Mouse (Mus musculus): ENCODE data around the gene Mc3r. TPM values are rescaled to one million over a fixed set of nuclear protein-coding genes. Genes with fewer than 3 reads are reported as not detected.

The Mc3r gene
- total and polyA plus RNA-seq, 3 experiments: not detected

DNA sequence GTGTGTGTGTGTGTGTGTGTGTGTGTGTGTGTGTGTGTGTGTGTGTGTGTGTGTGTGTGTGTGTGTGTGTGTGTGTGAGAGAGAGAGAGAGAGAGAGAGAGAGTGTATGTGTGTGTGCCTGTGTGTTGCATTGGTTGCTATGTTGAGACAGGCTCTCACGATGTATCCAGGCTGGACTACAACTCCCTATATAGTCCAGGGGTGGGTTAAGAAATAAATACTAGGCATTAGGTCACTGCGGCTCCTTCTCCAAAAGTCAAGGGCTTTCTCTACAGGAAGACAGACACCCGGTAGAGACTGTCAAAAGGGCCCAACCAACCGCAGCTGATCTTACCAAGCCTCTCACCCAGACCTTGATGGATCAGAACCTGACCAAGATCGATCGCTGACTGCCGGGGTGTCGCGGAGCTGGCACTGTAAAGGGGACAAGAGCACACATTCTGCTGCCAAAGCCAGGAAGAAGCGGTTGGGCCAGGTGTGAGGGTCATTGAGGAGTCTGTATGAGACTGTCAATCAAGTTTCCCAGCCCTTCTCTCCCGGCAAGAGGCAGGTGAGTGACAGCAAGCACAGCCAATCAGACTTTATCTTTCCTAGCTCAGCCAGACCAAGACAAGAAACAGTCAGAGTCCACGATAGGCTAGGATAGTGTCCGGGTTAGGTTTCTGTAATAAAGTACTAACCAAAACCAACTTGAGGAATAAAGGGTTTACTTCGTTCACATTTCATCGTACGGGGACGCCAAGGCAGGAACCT is 32.0 kb upstream of the Mc3r start:
- Histone ChIP-seq H3K4me2 (ENCODE audit: insufficient read depth, low read depth, poor library complexity, severe bottlenecking) (no peak overlapping the region), H3K36me3 (replicated peaks in 1 of 2; ENCODE audit: control insufficient read depth in 1 of 2, insufficient read depth in 1 of 2, low read length in 1 of 2) (no peaks in the 10 kb centered on the region), H3K27ac (ENCODE audit: insufficient read depth, low read depth) (no peak overlapping the region), H3K27me3 (replicated peaks) (peaks cover 11% of the 10 kb centered on the region), H3K9ac (ENCODE audit: insufficient read depth, low read depth) (no peak overlapping the region), H3K4me3 (replicated peaks in 1 of 3; ENCODE audit: low read depth in 2 of 3, low read length in 2 of 3, poor library complexity in 1 of 3) (no peak overlapping the region), H3K4me1 (ENCODE audit: control insufficient read depth in 1 of 2, insufficient read depth in 2 of 2) (0 out of 4 replicates have a peak, but pooled peaks cover 0 to 2% of the 10 kb centered on the region in 2 experiments), H3K9me3 (replicated peaks; ENCODE audit: low read length) (no peaks in the 10 kb centered on the region), H3K79me2 (replicated peaks; ENCODE audit: control insufficient read depth, extremely low read depth, insufficient read depth, poor library complexity, severe bottlenecking) (no peaks in the 10 kb centered on the region)
- DNase-seq (ENCODE audit: extremely low read depth): no peak
- in situ Hi-C loops (cut with MboI; ENCODE audit: low pct_ligation_motif_present, low pct_unique_long_range_greater_than_20kb, low sequenced_read_pairs): loop anchor here (10.0 kb wide), 2 partner anchors 1342 to 1692 kb away; no protein-coding TSS in a partner anchor
- TF ChIP-seq JUND (conservative IDR thresholded peaks at IDR 0.05; ENCODE audit: low read depth, low read length) (no peak), MAFK (IDR thresholded peaks at IDR 0.05; ENCODE audit: insufficient replicate concordance, low read length) (no peak), USF2 (conservative IDR thresholded peaks at IDR 0.05; ENCODE audit: low read depth, low read length) (no peak), HCFC1 (IDR thresholded peaks at IDR 0.05; ENCODE audit: low read depth, low read length) (no peak), CTCF (conservative IDR thresholded peaks at IDR 0.05 in 1 of 2, IDR thresholded peaks at IDR 0.05 in 1 of 2; ENCODE audit: low read depth in 2 of 2, low read length in 2 of 2) (peak in 1 of 2 experiments; percentile 5; a peak in 1 of 4 replicates), UBTF (IDR thresholded peaks at IDR 0.05; ENCODE audit: low read depth, low read length) (no peak)
- dilution Hi-C loops (cut with MboI; ENCODE audit: extremely low pct_ligation_motif_present, extremely low pct_unique_long_range_greater_than_20kb, low sequenced_read_pairs): no loop called here

DNA sequence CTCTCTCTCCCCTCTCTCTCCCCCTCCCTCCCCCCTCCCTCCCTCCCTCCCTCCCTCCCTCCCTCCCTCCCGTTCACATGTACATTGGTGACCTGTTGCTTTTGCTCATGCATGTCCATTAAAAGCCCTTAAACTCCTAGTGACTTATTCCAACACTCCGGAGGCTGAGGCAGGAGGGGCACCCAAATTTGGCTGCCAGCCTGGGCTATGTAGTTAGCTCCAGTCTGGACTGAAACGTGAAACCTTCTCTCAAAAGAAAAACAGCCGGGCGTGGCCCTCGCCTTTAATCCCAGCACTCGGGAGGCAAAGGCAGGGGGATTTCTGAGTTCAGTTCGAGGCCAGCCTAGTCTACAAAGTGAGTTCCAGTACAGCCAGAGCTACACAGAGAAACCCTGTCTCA is 30.4 kb upstream of the Mc3r start:
- Histone ChIP-seq H3K79me2 (replicated peaks; ENCODE audit: control insufficient read depth, extremely low read depth, insufficient read depth, poor library complexity, severe bottlenecking) (no peaks in the 10 kb centered on the region), H3K4me3 (replicated peaks in 1 of 3; ENCODE audit: low read depth in 2 of 3, low read length in 2 of 3, poor library complexity in 1 of 3) (no peak overlapping the region), H3K9ac (ENCODE audit: insufficient read depth, low read depth) (no peak overlapping the region), H3K4me1 (ENCODE audit: control insufficient read depth in 1 of 2, insufficient read depth in 2 of 2) (0 out of 4 replicates have a peak, but pooled peaks cover 0 to 2% of the 10 kb centered on the region in 2 experiments), H3K4me2 (ENCODE audit: insufficient read depth, low read depth, poor library complexity, severe bottlenecking) (no peak overlapping the region), H3K9me3 (replicated peaks; ENCODE audit: low read length) (no peaks in the 10 kb centered on the region), H3K27ac (ENCODE audit: insufficient read depth, low read depth) (no peak overlapping the region), H3K36me3 (replicated peaks in 1 of 2; ENCODE audit: control insufficient read depth in 1 of 2, insufficient read depth in 1 of 2, low read length in 1 of 2) (no peaks in the 10 kb centered on the region), H3K27me3 (replicated peaks) (peaks cover 19% of the 10 kb centered on the region)
- dilution Hi-C loops (cut with MboI; ENCODE audit: extremely low pct_ligation_motif_present, extremely low pct_unique_long_range_greater_than_20kb, low sequenced_read_pairs): no loop called here
- DNase-seq (ENCODE audit: extremely low read depth): no peak
- in situ Hi-C loops (cut with MboI; ENCODE audit: low pct_ligation_motif_present, low pct_unique_long_range_greater_than_20kb, low sequenced_read_pairs): loop anchor here (10.0 kb wide), 2 partner anchors 1343 to 1693 kb away; no protein-coding TSS in a partner anchor
- no peak for TF ChIP-seq MAFK (IDR thresholded peaks at IDR 0.05; ENCODE audit: insufficient replicate concordance, low read length)

- no peak overlapping the region for H3K4me3 ChIP-seq (replicated peaks in 1 of 3; ENCODE audit: low read depth in 2 of 3, low read length in 2 of 3, poor library complexity in 1 of 3)
- no peaks in the 10 kb centered on the region for H3K9me3 ChIP-seq (replicated peaks; ENCODE audit: low read length)
- no peaks in the 10 kb centered on the region for H3K36me3 ChIP-seq (replicated peaks in 1 of 2; ENCODE audit: control insufficient read depth in 1 of 2, insufficient read depth in 1 of 2, low read length in 1 of 2)
- no peaks in the 10 kb centered on the region for H3K79me2 ChIP-seq (replicated peaks; ENCODE audit: control insufficient read depth, extremely low read depth, insufficient read depth, poor library complexity, severe bottlenecking)
- TF ChIP-seq RAD21 (IDR thresholded peaks at IDR 0.05; ENCODE audit: low read depth, low read length) (no peak), CTCF (conservative IDR thresholded peaks at IDR 0.05 in 1 of 2, IDR thresholded peaks at IDR 0.05 in 1 of 2; ENCODE audit: low read depth in 2 of 2, low read length in 2 of 2) (peak in 1 of 2 experiments; percentile 33; a peak in 2 of 4 replicates), GABPA (IDR thresholded peaks at IDR 0.05; ENCODE audit: insufficient replicate concordance, low read depth, low read length) (no peak)
- DNase-seq (ENCODE audit: extremely low read depth): no peak
- H3K27me3 ChIP-seq (replicated peaks): peaks cover 26% of the 10 kb centered on the region
- dilution Hi-C loops (cut with MboI; ENCODE audit: extremely low pct_ligation_motif_present, extremely low pct_unique_long_range_greater_than_20kb, low sequenced_read_pairs) (no loop called here), in situ Hi-C loops (cut with MboI; ENCODE audit: low pct_ligation_motif_present, low pct_unique_long_range_greater_than_20kb, low sequenced_read_pairs) (loop anchor here (10.0 kb wide), 2 partner anchors 1344 to 1694 kb away; no protein-coding TSS in a partner anchor)
- H3K4me1 ChIP-seq (ENCODE audit: control insufficient read depth in 1 of 2, insufficient read depth in 2 of 2): 0 out of 4 replicates have a peak, but pooled peaks cover 0 to 2% of the 10 kb centered on the region in 2 experiments
- H3K9ac ChIP-seq (ENCODE audit: insufficient read depth, low read depth): no peak overlapping the region
- H3K4me2 ChIP-seq (ENCODE audit: insufficient read depth, low read depth, poor library complexity, severe bottlenecking): no peak overlapping the region
- no peak overlapping the region for H3K27ac ChIP-seq (ENCODE audit: insufficient read depth, low read depth)
These were observed 29.1 kb upstream of the Mc3r start for GRCm38 (mm10) chr2:172219186-172219585.
